Mouse (Mus musculus) CH12.LX (cell line): ENCODE results near the gene Tagln3. TPM values are rescaled to one million over a fixed set of nuclear protein-coding genes. Genes with fewer than 3 reads are reported as not detected.

Experiments used
- DNase-seq: peaks from one replicate; pipeline ENCODE4 v3.0.0-alpha.2; 2013; ENCODE audit errors: extremely low read depth
- H3K27ac ChIP-seq: 2 replicates; pipeline ENCODE4 v1.5.1; 2012; ENCODE audit warnings: low read depth, mild to moderate bottlenecking, control low read depth, moderate library complexity; ENCODE audit not compliant: insufficient read depth
- H3K27me3 ChIP-seq: replicated peaks from 2 replicates; pipeline ENCODE3; 2012; ENCODE audit warnings: inconsistent platforms
- H3K36me3 ChIP-seq, 2 experiments: replicated peaks in 1 of 2; 2 replicates each; pipeline versions ENCODE3 to v1.6.1; 2012; ENCODE audit warnings: inconsistent platforms in 1 of 2, low read length in 1 of 2, mild to moderate bottlenecking in 1 of 2, mixed read lengths in 1 of 2, moderate library complexity in 1 of 2; ENCODE audit not compliant: control insufficient read depth in 1 of 2, insufficient read depth in 1 of 2
- H3K4me1 ChIP-seq, 2 experiments: 2 replicates each; pipeline ENCODE4 v1.6.1; 2012; ENCODE audit warnings: inconsistent platforms in 1 of 2, moderate library complexity in 1 of 2; ENCODE audit not compliant: insufficient read depth in 2 of 2, control insufficient read depth in 1 of 2
- H3K4me2 ChIP-seq: 2 replicates; pipeline ENCODE4 v1.6.1; 2012; ENCODE audit warnings: low read depth, mild to moderate bottlenecking, control low read depth; ENCODE audit not compliant: poor library complexity, insufficient read depth, severe bottlenecking
- H3K4me3 ChIP-seq, 3 experiments: fragments of 150-350 bp in 1 of 3; sonication (generic) in 1 of 3; replicated peaks in 1 of 3; 2 replicates each; pipeline versions ENCODE3 to v1.5.1; 2011 to 2012; ENCODE audit warnings: low read depth in 2 of 3, low read length in 2 of 3, mild to moderate bottlenecking in 2 of 3, moderate library complexity in 2 of 3, control low read depth in 1 of 3, improper control_type of control experiment in 1 of 3, inconsistent platforms in 1 of 3, mixed read lengths in 1 of 3; ENCODE audit not compliant: poor library complexity in 1 of 3
- H3K79me2 ChIP-seq: replicated peaks from 2 replicates; pipeline ENCODE4 v1.6.1; 2012; ENCODE audit warnings: mild to moderate bottlenecking, moderate library complexity; ENCODE audit not compliant: control insufficient read depth, poor library complexity, insufficient read depth, severe bottlenecking; ENCODE audit errors: extremely low read depth
- H3K9ac ChIP-seq: 2 replicates; pipeline ENCODE4 v1.6.1; 2012; ENCODE audit warnings: low read depth, mild to moderate bottlenecking, control low read depth, moderate library complexity; ENCODE audit not compliant: insufficient read depth
- H3K9me3 ChIP-seq: replicated peaks from 2 replicates; pipeline ENCODE3; 2012; ENCODE audit warnings: low read length, inconsistent platforms, mixed read lengths
- BHLHE40 ChIP-seq: IDR thresholded peaks from 2 replicates; pipeline ENCODE4 v1.6.1; 2011; ENCODE audit warnings: mild to moderate bottlenecking, low read depth, low read length, improper control_type of control experiment
- CHD1 ChIP-seq: IDR thresholded peaks from 2 replicates; pipeline ENCODE4 v1.6.1; 2012; ENCODE audit warnings: low read depth, low read length, improper control_type of control experiment, inconsistent platforms
- CTCF ChIP-seq, 2 experiments: IDR thresholded peaks in 1 of 2; conservative IDR thresholded peaks in 1 of 2; 2 replicates each; pipeline ENCODE4 v1.5.1; 2011 to 2012; ENCODE audit warnings: low read depth in 2 of 2, low read length in 2 of 2, improper control_type of control experiment in 1 of 2, inconsistent platforms in 1 of 2, mild to moderate bottlenecking in 1 of 2, moderate library complexity in 1 of 2
- E2F4 ChIP-seq: IDR thresholded peaks from 2 replicates; pipeline ENCODE4 v1.6.1; 2011; ENCODE audit warnings: low read depth, low read length, improper control_type of control experiment; ENCODE audit not compliant: insufficient replicate concordance
- ELF1 ChIP-seq: IDR thresholded peaks from 2 replicates; pipeline ENCODE4 v1.6.1; 2014; ENCODE audit warnings: low read depth, mild to moderate bottlenecking, inconsistent platforms, low read length, improper control_type of control experiment
- EP300 ChIP-seq: IDR thresholded peaks from 2 replicates; pipeline ENCODE4 v1.6.1; 2011; ENCODE audit warnings: low read length, improper control_type of control experiment
- ETS1 ChIP-seq: conservative IDR thresholded peaks from 2 replicates; pipeline ENCODE4 v1.6.1; 2012; ENCODE audit warnings: low read depth, mild to moderate bottlenecking, inconsistent platforms, low read length, improper control_type of control experiment, moderate library complexity
- GABPA ChIP-seq: IDR thresholded peaks from 2 replicates; pipeline ENCODE4 v1.6.1; 2012; ENCODE audit warnings: low read depth, low read length, improper control_type of control experiment, inconsistent platforms; ENCODE audit not compliant: insufficient replicate concordance
- IRF4 ChIP-seq: IDR thresholded peaks from 2 replicates; pipeline ENCODE4 v1.6.1; 2014; ENCODE audit warnings: low read depth, mild to moderate bottlenecking, inconsistent platforms, low read length, improper control_type of control experiment
- KAT2A ChIP-seq: IDR thresholded peaks from 2 replicates; pipeline ENCODE4 v1.6.1; 2012; ENCODE audit warnings: low read length, improper control_type of control experiment, inconsistent platforms; ENCODE audit not compliant: insufficient replicate concordance
- MAFK ChIP-seq: IDR thresholded peaks from 2 replicates; pipeline ENCODE4 v1.6.1; 2011; ENCODE audit warnings: low read length, improper control_type of control experiment; ENCODE audit not compliant: insufficient replicate concordance
- MAZ ChIP-seq: IDR thresholded peaks from 2 replicates; pipeline ENCODE4 v1.6.1; 2012; ENCODE audit warnings: low read depth, mild to moderate bottlenecking, inconsistent platforms, low read length, improper control_type of control experiment, moderate library complexity
- MEF2A ChIP-seq: IDR thresholded peaks from 2 replicates; pipeline ENCODE4 v1.6.1; 2014; ENCODE audit warnings: low read depth, mild to moderate bottlenecking, inconsistent platforms, low read length, improper control_type of control experiment, borderline replicate concordance
- MXI1 ChIP-seq: IDR thresholded peaks from 2 replicates; pipeline ENCODE4 v1.6.1; 2011; ENCODE audit warnings: mild to moderate bottlenecking, low read depth, low read length, improper control_type of control experiment
- NELFE ChIP-seq: IDR thresholded peaks from 2 replicates; pipeline ENCODE4 v1.6.1; 2011; ENCODE audit warnings: low read depth, low read length, improper control_type of control experiment
- NRF1 ChIP-seq: IDR thresholded peaks from 2 replicates; pipeline ENCODE4 v1.6.1; 2014; ENCODE audit warnings: low read depth, mild to moderate bottlenecking, inconsistent platforms, low read length, improper control_type of control experiment, moderate library complexity
- PAX5 ChIP-seq: IDR thresholded peaks from 2 replicates; pipeline ENCODE4 v1.6.1; 2012; ENCODE audit warnings: low read length, inconsistent platforms, mixed read lengths
- POLR2A ChIP-seq: IDR thresholded peaks from 2 replicates; pipeline ENCODE4 v1.6.1; 2011; ENCODE audit warnings: low read depth, mild to moderate bottlenecking, improper control_type of control experiment, low read length
- POLR2AphosphoS2 ChIP-seq: IDR thresholded peaks from 2 replicates; pipeline ENCODE4 v1.6.1; 2011; ENCODE audit warnings: low read depth, low read length, improper control_type of control experiment
- RAD21 ChIP-seq: IDR thresholded peaks from 2 replicates; pipeline ENCODE4 v1.6.1; 2011; ENCODE audit warnings: low read depth, mild to moderate bottlenecking, low read length, improper control_type of control experiment, moderate library complexity
- RCOR1 ChIP-seq: conservative IDR thresholded peaks from 2 replicates; pipeline ENCODE4 v1.6.1; 2012; ENCODE audit warnings: low read depth, mild to moderate bottlenecking, inconsistent platforms, low read length, improper control_type of control experiment
- TBP ChIP-seq: conservative IDR thresholded peaks from 2 replicates; pipeline ENCODE4 v1.6.1; 2011; ENCODE audit warnings: low read depth, low read length, improper control_type of control experiment
- TCF12 ChIP-seq: IDR thresholded peaks from 2 replicates; pipeline ENCODE4 v1.6.1; 2014; ENCODE audit warnings: low read depth, mild to moderate bottlenecking, inconsistent platforms, low read length, improper control_type of control experiment
- UBTF ChIP-seq: IDR thresholded peaks from 2 replicates; pipeline ENCODE4 v1.6.1; 2012; ENCODE audit warnings: low read depth, mild to moderate bottlenecking, inconsistent platforms, low read length, improper control_type of control experiment, moderate library complexity
- USF1 ChIP-seq: IDR thresholded peaks from 2 replicates; pipeline ENCODE4 v1.6.1; 2014; ENCODE audit warnings: low read depth, mild to moderate bottlenecking, inconsistent platforms, low read length, improper control_type of control experiment
- USF2 ChIP-seq: conservative IDR thresholded peaks from 2 replicates; pipeline ENCODE4 v1.6.1; 2011; ENCODE audit warnings: low read depth, low read length, improper control_type of control experiment
- ZC3H11A ChIP-seq: IDR thresholded peaks from 2 replicates; pipeline ENCODE4 v1.6.1; 2012; ENCODE audit warnings: low read depth, mild to moderate bottlenecking, inconsistent platforms, low read length, improper control_type of control experiment
- ZKSCAN1 ChIP-seq: IDR thresholded peaks from 2 replicates; pipeline ENCODE4 v1.6.1; 2012; ENCODE audit warnings: low read depth, inconsistent platforms, low read length, improper control_type of control experiment, borderline replicate concordance
- ZMIZ1 ChIP-seq: IDR thresholded peaks from 2 replicates; pipeline ENCODE4 v1.6.1; 2012; ENCODE audit warnings: low read depth, mild to moderate bottlenecking, inconsistent platforms, low read length, improper control_type of control experiment
- dilution Hi-C: fragments of 300-500 bp; cut with MboI; formaldehyde crosslinking; loops from 2 replicates; pipeline ENCODE4 v1.14.3; 2020; ENCODE audit warnings: low sequenced_read_pairs; ENCODE audit not compliant: extremely low pct_unique_long_range_greater_than_20kb, extremely low pct_ligation_motif_present
- in situ Hi-C: fragments of 300-500 bp; cut with MboI; formaldehyde crosslinking; loops from 3 replicates; pipeline ENCODE4 v1.14.3; 2019; ENCODE audit warnings: low sequenced_read_pairs, low pct_ligation_motif_present, low pct_unique_long_range_greater_than_20kb, mixed read lengths
- polyA plus RNA-seq: library from polyadenylated mRNA; unstranded; fragments of >175 nt; gene quantifications from 2 replicates; pipeline ENCODE4 v1.2.1, GENCODE M21; 2012; ENCODE audit warnings: low read depth; ENCODE audit not compliant: insufficient read length
- total RNA-seq, 2 experiments: library from RNA; depleted of rRNA; stranded (reverse); fragments of 300-350 nt in 1 of 2; fragments of >200 nt in 1 of 2; gene quantifications; 2 replicates each; pipeline ENCODE4 v1.2.3; 2012 to 2014

The Tagln3 gene
- total and polyA plus RNA-seq, 3 experiments = 0.17 to 0.69 (median 0.19) TPM

DNA sequence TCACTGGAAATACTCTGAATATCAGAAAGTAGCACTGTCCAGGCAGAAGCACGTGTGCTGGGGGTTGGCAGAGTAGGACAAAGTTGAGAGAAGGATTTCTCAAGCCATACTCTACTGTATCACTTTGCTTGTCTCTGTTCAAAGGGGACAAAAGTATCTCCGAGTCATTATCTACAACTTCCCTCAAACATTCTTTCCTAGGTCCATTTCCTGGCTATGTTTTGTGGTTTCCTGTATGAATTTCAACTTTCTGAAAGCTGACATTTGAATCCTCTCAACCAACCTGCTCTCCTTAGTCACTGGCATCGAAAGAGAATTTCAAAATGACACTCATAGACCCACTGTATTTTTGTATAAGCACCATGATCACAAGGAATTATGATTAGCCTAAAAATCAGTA, 56.2 kb downstream of the Tagln3 start:
- no peak for TF ChIP-seq USF1
- no peak for TF ChIP-seq MAFK
- TF ChIP-seq CTCF (conservative IDR thresholded peaks at IDR 0.05 in 1 of 2, IDR thresholded peaks at IDR 0.05 in 1 of 2; ENCODE audit: low read depth in 2 of 2, low read length in 2 of 2) = no peak
- no peak for TF ChIP-seq TBP
- TF ChIP-seq RCOR1 = no peak
- no peak for TF ChIP-seq PAX5
- TF ChIP-seq, all 38 proteins: peak for 0
- Histone ChIP-seq H3K9ac (no peak overlapping the region), H3K36me3 (no peaks in the 10 kb centered on the region), H3K9me3 (no peaks in the 10 kb centered on the region), H3K27me3 (no peaks in the 10 kb centered on the region), H3K27ac (no peak overlapping the region), H3K79me2 (no peaks in the 10 kb centered on the region), H3K4me1 (peaks cover 5 to 8% of the 10 kb centered on the region in 2 experiments; a peak in 2 of 4 replicates), H3K4me3 (no peak overlapping the region), H3K4me2 (no peak overlapping the region)
- in situ Hi-C loops = no loop called here
- DNase-seq = no peak
- dilution Hi-C loops = no loop called here

DNA sequence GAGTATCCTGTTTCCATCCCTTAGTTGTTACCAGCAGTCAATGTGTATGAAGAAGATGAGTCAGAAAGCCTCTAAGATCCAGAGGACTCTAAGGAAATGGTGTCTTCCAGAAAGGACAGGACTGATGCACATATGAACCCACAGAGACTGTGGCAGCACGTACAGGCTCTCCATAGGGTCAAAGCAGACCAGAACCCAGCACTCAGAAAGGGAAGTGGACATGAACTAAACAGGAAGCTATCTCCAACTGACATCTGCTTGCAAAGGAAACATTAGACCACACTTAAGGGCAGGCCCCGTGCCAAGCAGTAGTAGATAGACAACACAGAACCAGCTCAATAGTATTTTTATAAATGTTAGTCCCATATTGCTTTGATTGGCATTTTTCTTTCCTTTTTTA, 58.3 kb downstream of the Tagln3 start:
- DNase-seq = no peak

DNA sequence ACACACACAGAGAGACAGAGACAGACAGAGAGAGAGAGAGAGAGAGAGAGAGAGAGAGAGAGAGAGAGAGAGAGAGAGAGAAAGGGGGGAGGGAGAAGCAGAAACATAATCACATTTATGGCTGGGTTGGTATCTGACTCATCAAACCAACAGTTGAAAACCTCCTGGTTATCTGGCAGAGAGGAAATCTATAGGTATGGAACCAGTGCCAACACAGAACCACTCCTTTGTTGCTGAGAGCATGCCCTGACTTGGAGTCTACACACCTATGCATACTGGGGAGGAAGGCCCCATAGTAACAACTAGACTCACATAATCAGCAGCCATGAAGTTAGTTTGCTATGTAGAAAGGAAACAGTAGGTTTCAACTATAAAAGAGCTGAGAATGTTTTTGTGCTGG, 62.0 kb downstream of the Tagln3 start:
- in situ Hi-C loops = no loop called here
- no peak overlapping the region for H3K27ac ChIP-seq
- TF ChIP-seq RAD21 (no peak), RCOR1 (no peak), NELFE (no peak), UBTF (no peak), ZMIZ1 (no peak), MXI1 (no peak), EP300 (no peak), GABPA (no peak), POLR2A (no peak), KAT2A (no peak), USF2 (no peak), MEF2A (no peak), TCF12 (no peak), IRF4 (no peak), ELF1 (no peak), ETS1 (no peak)

More for the DNA sequence above, 58.3 kb downstream of the Tagln3 start:
- Histone ChIP-seq H3K9ac (no peak overlapping the region), H3K4me3 (no peak overlapping the region), H3K4me1 (peaks cover 5 to 8% of the 10 kb centered on the region in 2 experiments; a peak in 2 of 4 replicates), H3K36me3 (no peaks in the 10 kb centered on the region), H3K4me2 (no peak overlapping the region), H3K79me2 (no peaks in the 10 kb centered on the region), H3K27ac (no peak overlapping the region), H3K9me3 (no peaks in the 10 kb centered on the region), H3K27me3 (no peaks in the 10 kb centered on the region)
- in situ Hi-C loops (no loop called here), dilution Hi-C loops (no loop called here)
- no peak for TF ChIP-seq NELFE
- no peak for TF ChIP-seq UBTF
- no peak for TF ChIP-seq MAZ
- no peak for TF ChIP-seq CTCF (conservative IDR thresholded peaks at IDR 0.05 in 1 of 2, IDR thresholded peaks at IDR 0.05 in 1 of 2; ENCODE audit: low read depth in 2 of 2, low read length in 2 of 2)
- no peak for TF ChIP-seq MEF2A
- no peak for TF ChIP-seq ELF1
- TF ChIP-seq MAFK = no peak
- TF ChIP-seq BHLHE40 = no peak
- TF ChIP-seq GABPA = no peak
- TF ChIP-seq CHD1 = no peak
- no peak for TF ChIP-seq ZC3H11A
- TF ChIP-seq IRF4 = no peak
- TF ChIP-seq E2F4 = no peak
- TF ChIP-seq NRF1 = no peak
- TF ChIP-seq POLR2AphosphoS2 = no peak
- no peak for TF ChIP-seq ZKSCAN1

More for the DNA sequence above, 62.0 kb downstream of the Tagln3 start:
- H3K9ac ChIP-seq = no peak overlapping the region
- dilution Hi-C loops = no loop called here
- no peaks in the 10 kb centered on the region for H3K36me3 ChIP-seq
- DNase-seq = no peak
- H3K4me1 ChIP-seq = peaks cover 3 to 4% of the 10 kb centered on the region in 2 experiments; a peak in 2 of 4 replicates
- no peak overlapping the region for H3K4me3 ChIP-seq
- no peaks in the 10 kb centered on the region for H3K27me3 ChIP-seq
- H3K4me2 ChIP-seq = no peak overlapping the region
- no peaks in the 10 kb centered on the region for H3K9me3 ChIP-seq
- H3K79me2 ChIP-seq = no peaks in the 10 kb centered on the region
